In the genomic region with DNA sequence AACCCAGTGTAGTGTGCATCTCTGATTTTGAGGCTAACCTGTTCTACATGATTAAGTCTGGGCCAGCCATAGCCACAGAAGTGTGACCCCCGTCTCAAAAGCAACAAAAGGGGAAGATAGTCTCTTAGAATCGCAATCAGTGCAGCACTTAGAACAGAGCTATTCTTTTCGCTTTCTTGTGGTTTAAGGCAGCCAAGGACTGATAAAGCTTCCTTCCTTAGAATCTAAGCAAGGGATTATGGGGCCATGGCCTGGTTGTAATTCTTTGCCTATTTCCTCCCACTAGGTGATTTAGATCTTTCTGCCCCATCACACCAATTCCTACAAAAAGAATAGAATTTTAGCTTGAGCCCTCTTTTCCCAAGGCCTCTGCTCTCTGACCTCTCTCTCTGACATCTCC, we compare ENCODE assay signal across 20 mouse cellular contexts.
DNase-seq lines count a peak whose midpoint lies in the region; ATAC-seq lines count a peak whose summit lies in the region.
"Had no signal": no experiment of that assay in that cellular context is flagged by ENCODE, and none has a peak within 500 bp of the region (broad histone marks: within the 10 kb centered on the region; RNA-seq: fewer than 3 reads in every experiment).

No protein-coding gene starts in this region.

- H3K9me3 ChIP-seq in hindbrain, embryonic 14.5 days (ENCODE audit: control insufficient read depth, low read length) = no peaks in the 10 kb centered on the region
- H3K9me3 ChIP-seq: embryonic facial prominence, embryonic 10.5 days; embryonic facial prominence, embryonic 12.5 days; forebrain, embryonic 13.5 days; forebrain, embryonic 15.5 days had no signal

- H3K4me3 ChIP-seq in hindbrain, embryonic 14.5 days (replicated peaks; ENCODE audit: low read length) = no peak overlapping the region
- H3K4me3 ChIP-seq: embryonic facial prominence, embryonic 10.5 days; embryonic facial prominence, embryonic 12.5 days; forebrain, embryonic 13.5 days; forebrain, embryonic 15.5 days had no signal

- ATAC-seq in hindbrain, embryonic 14.5 days (ENCODE audit: low FRiP score) = no peak
- ATAC-seq: forebrain, embryonic 13.5 days; forebrain, embryonic 15.5 days; forebrain, postnatal 0 days had no signal

- no peak overlapping the region for H3K4me2 ChIP-seq in hindbrain, embryonic 14.5 days (replicated peaks)
- H3K4me2 ChIP-seq: embryonic facial prominence, embryonic 12.5 days; forebrain, embryonic 13.5 days; forebrain, embryonic 15.5 days had no signal

- H3K27me3 ChIP-seq in splenic B cell, adult 2 months (ENCODE audit: control insufficient read depth, insufficient read depth, low read length, poor library complexity, severe bottlenecking) = no peaks in the 10 kb centered on the region
- no peaks in the 10 kb centered on the region for H3K27me3 ChIP-seq in hindbrain, embryonic 14.5 days (ENCODE audit: control insufficient read depth, insufficient read depth, low read length)
- H3K27me3 ChIP-seq: embryonic facial prominence, embryonic 12.5 days; forebrain, embryonic 13.5 days; forebrain, embryonic 15.5 days had no signal

- H3K4me1 ChIP-seq in hindbrain, embryonic 14.5 days (replicated peaks; ENCODE audit: control insufficient read depth, insufficient read depth, low read length) = no peaks in the 10 kb centered on the region
- H3K4me1 ChIP-seq: forebrain, embryonic 13.5 days; forebrain, embryonic 15.5 days had no signal

- H3K27ac ChIP-seq in hindbrain, embryonic 14.5 days = no peak overlapping the region
- H3K27ac ChIP-seq: embryonic facial prominence, embryonic 10.5 days; embryonic facial prominence, embryonic 12.5 days; forebrain, embryonic 13.5 days; forebrain, embryonic 15.5 days had no signal

- no peak overlapping the region for H3K9ac ChIP-seq in hindbrain, embryonic 14.5 days
- H3K9ac ChIP-seq: embryonic facial prominence, embryonic 12.5 days; forebrain, embryonic 13.5 days; forebrain, embryonic 15.5 days; forebrain, postnatal 0 days had no signal

- peaks cover 6% of the 10 kb centered on the region for H3K36me3 ChIP-seq in splenic B cell, adult 2 months (ENCODE audit: control insufficient read depth, insufficient read depth, low read length, poor library complexity, severe bottlenecking)
- no peaks in the 10 kb centered on the region for H3K36me3 ChIP-seq in hindbrain, embryonic 14.5 days (replicated peaks; ENCODE audit: control insufficient read depth, insufficient read depth)
- H3K36me3 ChIP-seq: forebrain, embryonic 15.5 days had no signal

- WGBS in hindbrain, embryonic 14.5 days = 69% methylated on average over 3 of the region's 3 CpGs

- DNase-seq in 416B (ENCODE audit: low read depth) = peak; percentile 24
- DNase-seq in A20 (ENCODE audit: low read depth, low spot score) = peak; percentile 9
- peak; percentile 2 for DNase-seq in MEL-GATA-1-ER (ENCODE audit: extremely low read depth, low read depth)
- DNase-seq in splenic B cell, adult 2 months (ENCODE audit: low read depth, low spot score) = peak; percentile 26
- no peak for DNase-seq in frontal cortex, postnatal 25 days (ENCODE audit: low spot score in 2 of 2)
- DNase-seq in hindbrain, embryonic 14.5 days (ENCODE audit: low spot score) = no peak
- DNase-seq in testis, postnatal 10 days (ENCODE audit: low spot score) = no peak
- DNase-seq: adrenal gland, adult 2 months; adrenal gland, postnatal 10 days; adrenal gland, postnatal 25 days; cerebellum, adult 11 months; cerebellum, adult 2 months; cerebellum, adult 9-10 months; cerebellum, postnatal 10 days; cerebellum, postnatal 25 days; forebrain, postnatal 0 days had no signal

Comparison
In these comparisons a context has a peak if more than half of its experiments do, and no peak if none do; other contexts are left out.
1. DNase-seq: peak in 416B (single experiment), A20 (single experiment), MEL-GATA-1-ER (single experiment) and splenic B cell, adult 2 months (single experiment); none in frontal cortex, postnatal 25 days (0 of 2), hindbrain, embryonic 14.5 days (single experiment) and testis, postnatal 10 days (single experiment).